Mouse (Mus musculus) gonadal fat pad, adult 2 months (tissue): ENCODE results near the gene Arhgef2. TPM values are rescaled to one million over a fixed set of nuclear protein-coding genes. Genes with fewer than 3 reads are reported as not detected.
"Not testable (repeated sequence)": the region's sequence is repeated elsewhere in the genome, so short reads cannot be mapped to it uniquely, and the experiment has no call there.

Experiments used
- DNase-seq: peaks from one replicate; pipeline ENCODE4 v3.0.0-alpha.2; 2012; ENCODE audit warnings: low read depth
- polyA plus RNA-seq: library from polyadenylated mRNA; depleted of rRNA; stranded (reverse); fragments of >200 nt; gene quantifications from 2 replicates; pipeline ENCODE4 v1.2.3, GENCODE M21; 2012

Gene Arhgef2
- polyA plus RNA-seq, 1 experiment: 49.5 TPM

DNA sequence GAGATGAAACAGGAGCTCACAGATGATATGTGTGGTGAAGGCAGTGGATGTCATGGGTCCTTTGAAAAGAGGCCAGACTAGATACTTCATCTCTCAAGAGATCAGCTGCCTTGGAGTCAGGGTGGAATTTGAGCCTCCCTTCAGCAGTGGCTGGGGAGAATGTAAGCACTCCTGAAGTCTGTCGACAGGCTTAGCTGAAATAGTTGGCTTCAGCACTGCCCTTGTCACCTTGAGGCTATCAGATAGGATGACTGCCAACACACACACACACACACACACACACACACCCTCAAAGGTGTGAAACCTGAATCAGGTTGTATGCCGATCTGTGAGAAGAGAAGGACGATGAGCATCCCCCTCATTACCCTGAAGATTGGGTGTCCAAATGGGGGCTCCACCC, 14.7 kb upstream of the Arhgef2 start:
- no peak for DNase-seq

DNA sequence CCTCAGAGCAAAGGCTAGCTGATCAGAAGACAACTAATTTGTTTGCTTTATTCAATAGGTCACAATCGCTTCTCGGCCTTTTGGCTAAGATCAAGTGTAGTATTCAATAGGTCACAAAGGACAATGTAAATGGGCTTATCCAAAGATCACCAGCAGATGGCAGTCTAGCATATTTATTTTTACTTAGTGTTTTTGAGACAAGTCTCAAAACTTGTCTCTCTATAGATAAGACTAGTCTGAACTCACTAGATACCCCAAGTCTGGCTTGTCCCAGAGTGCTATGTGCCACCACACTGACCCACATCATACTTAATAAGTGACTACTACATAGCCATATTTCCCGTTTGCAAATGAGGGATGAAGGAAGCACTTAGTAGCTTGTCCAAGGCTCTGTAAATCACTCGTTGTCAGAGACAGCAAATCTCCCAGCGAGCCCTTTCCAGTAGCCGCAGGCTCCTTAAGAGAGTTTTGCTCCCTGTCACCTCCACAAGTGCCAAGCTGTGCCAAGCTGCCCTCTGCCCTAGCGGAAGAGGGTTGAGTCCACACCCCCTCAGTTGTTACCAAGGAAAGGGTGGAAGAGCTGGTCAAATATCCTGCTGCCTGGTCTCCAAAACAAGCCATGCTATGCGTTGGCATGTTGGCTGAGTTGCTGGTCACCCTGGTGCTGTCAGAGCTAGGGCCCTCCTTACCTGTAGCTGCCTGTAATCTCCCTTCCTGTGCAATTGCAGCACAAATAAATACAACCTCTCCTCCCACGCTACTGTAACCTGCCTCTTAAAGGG, 13.6 kb upstream of the Arhgef2 start:
- peak; percentile 83 for DNase-seq

DNA sequence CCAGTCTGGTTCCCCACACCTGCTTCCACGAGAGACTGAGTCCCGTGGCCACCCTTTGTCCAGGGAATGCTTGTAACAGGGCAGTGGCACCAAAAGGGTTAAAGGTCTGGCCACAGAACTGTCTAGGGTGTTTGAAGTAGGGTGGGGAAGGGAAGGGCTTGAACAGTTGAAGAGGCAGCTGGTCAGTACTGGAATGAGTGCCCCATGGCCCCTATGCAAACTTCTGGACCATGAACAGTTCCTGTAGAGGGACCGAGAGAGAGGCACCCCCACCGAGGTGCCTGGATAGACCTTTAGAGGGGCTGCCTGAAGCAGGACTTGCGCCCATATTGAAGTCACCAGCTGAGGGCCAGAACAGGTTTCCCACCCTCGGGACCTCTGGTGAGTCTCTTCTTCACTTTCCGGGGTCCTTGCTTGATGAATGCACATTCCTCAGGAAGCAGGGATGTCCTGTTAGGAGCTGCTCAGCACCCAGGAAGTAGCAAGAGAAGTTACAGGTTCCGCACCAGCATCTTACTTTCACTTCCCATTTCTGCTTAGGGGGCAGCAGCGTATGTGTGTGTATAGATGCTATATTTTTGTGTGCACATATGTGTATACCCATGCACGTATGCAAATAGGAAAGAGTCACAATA, 12.7 kb upstream of the Arhgef2 start:
- no peak for DNase-seq

DNA sequence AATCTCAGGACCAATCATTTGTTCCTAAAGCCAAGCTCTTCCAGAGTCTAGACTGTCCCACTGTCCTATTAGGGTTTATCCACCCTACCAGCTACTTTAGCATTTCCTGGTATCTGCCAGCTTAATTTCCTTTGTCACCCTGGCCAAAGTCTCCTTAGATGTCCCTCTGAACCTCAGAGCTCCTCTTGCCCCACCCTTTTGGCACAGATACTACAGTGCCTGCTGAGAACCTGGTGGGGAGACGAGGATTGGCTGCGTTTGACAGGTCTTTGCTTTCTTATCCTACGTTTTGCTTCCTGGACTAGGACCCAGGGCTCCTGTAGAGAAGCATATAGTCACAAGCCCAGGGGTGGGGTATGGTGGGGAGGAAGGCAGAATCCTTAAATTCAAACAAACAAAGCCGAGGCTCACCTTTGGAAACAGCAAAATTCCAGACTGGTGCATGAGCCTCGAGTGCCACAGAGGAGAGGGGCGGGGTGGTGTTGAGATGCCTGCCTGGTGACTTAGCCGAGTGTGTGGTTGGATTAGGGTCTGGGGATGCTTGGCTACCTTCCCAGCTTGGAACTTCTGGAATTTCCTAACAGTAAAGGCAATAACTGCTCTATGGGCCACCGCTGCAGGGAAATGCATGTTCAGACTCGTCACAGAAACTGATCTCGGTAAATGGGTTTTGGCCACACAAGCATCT, 11.7 kb upstream of the Arhgef2 start:
- peak; percentile 73 for DNase-seq

DNA sequence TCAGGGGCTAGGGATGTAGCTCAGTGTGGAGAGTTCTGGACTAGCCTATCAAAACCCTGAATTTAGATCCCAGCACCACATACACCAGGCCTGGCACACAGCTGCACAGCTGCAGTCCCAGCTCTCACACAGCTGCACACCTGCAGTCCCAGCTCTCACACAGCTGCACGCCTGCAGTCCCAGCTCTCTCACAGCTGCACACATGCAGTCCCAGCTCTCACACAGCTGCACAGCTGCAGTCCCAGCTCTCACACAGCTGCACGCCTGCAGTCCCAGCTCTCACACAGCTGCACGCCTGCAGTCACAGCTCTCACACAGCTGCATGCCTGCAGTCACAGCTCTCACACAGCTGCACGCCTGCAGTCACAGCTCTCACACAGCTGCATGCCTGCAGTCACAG, 9.2 kb upstream of the Arhgef2 start:
- DNase-seq: not testable (repeated sequence)

DNA sequence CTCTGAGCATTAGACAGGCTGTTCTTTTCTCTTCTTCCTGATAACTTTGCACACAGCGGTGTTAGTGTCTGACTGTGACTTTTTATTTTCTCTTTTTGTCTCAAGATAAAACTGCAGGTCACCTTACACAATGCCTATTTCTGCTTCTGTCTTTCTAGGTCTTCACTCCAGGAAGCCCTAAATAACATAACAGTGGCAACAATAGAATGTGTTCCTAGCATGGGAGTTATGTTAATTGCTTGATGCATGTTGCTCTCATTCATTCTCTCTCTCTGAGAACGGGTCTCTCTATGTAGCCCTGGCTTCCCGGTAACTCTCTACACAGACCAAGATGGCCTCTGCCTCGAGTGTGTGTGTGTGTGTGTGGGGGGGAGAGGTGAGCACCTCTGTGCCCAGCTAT, 3.3 kb upstream of the Arhgef2 start:
- no peak for DNase-seq

DNA sequence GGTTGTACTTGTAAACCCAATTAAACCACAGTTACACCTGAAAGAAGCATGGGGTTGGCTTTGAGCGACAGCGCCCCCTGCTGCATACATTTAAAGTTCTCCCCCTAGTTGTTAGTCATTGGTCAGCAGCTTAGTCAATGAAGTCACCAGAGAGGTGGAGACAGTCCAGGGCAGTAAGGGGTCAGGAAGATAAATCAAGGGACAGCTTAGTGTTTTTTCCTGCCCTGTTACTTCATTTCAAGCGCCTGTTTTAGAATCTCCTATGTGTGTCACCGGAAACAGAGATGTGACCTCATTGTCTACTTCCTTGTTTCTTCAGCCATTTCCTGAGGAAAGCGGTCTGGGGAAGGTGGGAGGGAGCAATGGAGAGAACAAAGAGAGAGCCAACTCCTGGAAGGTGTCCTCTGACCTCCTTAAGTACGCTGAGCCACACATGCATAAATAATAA, 2.0 kb upstream of the Arhgef2 start:
- DNase-seq: no peak

DNA sequence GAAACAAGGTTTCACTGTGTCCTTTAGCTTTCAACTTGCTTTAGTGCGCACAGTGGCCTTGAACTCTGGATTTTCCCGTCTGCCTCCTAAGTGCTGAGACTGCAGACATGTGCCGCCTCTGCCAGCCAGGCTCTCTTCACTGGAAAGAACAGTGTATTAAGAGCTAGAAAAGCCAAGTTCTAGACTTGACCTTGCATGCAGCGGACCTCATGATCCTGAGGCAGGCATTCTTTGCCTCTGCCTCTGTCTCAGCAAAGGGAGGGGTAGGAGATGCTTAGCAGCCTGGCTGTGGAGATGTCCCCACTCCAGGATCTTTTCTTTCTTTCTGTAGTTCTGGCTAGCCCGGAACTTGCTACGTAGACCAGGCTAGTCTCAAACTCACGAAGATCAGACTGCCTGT, 903 bp upstream of the Arhgef2 start:
- DNase-seq: no peak

DNA sequence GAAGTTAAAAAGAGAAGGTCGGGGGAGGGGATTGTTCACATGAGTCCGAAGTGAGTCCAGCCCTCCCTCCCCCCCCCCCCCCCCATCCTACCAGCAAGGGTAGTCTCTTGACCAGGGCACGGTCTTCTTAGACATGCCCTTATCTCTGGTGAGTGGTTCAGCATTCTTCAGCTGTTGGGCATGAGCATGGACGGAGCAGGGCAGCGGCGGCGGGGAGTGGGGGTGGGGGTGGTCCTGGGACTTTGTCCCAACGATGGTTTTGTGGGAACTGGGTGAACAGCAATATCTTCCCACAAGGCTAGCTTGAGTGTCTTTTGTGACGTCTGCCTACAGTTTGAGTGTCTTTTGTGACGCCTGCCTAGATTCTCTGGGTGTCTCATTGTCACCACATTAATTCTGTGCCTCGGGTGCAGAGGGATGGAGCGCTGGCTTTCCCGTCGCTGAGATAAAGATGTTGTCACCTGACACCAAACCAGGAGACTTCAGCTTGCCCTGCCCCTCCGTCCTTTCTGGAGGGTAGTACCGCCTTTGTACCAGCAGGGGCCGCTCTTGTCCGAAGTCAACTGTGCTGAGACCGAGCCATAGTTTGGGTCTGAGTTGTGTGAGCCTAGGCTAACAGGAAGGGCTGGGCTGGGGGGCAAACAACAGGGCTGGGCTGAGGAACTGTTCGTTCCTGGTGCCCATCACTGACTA, 1.4 kb downstream of the Arhgef2 start:
- no peak for DNase-seq

DNA sequence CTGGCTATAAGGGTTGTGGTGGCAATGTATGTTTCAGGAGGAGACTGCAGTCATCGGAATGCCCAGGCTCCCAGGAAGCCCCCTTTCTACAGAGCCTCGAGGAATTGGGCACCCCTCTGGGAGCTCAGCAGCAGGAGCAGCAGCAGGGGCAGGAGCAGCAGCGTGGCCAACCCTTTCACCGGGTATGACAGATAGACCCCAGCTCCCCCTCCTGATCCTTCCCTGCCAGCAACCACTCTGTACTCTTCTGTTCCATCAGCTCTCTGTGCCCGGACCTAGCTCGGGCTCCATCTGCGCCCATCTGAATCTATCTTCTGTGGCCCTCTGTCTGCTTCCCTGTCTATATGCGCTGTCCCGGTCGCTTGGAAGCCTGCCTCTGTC, 2.0 kb downstream of the Arhgef2 start:
- DNase-seq: no peak

DNA sequence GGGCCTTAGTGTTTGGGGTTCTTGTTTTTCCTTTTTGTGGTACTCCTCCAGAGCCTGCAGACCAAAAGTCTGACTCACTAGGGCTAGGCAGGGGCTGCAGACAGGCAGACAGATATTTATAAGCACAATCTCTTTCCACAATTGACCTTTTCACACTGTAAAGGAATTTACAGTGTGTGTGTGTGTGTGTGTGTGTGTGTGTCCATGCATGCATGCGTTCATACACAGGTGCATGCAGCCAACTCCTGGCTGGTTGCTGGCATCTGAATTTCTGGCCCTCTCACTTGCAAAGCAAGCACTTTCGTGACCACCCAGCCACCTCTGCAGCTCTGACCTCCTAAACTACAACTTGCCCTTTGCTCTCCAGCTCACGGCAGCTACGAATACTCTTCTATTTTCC, 3.3 kb downstream of the Arhgef2 start:
- DNase-seq: no peak

DNA sequence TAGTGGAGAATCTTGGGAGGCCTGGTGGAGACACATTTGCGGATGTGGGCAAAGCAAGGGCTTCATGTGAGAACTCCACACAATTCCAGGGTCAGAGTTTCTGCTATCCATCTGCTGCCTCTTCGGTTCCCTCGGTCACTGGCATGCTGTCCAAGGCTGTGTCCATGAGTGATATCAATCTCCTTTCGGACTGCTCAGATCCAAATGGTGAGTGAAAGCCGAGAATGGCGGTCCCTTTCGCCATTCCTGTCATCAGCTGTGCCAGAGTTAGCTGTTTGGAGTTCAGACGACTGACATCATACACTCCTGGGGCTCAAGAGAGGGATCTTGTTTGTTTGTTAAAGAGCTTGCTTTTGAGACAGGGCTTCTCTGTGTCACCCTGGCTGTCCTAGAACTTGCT, 8.7 kb downstream of the Arhgef2 start:
- DNase-seq: no peak

DNA sequence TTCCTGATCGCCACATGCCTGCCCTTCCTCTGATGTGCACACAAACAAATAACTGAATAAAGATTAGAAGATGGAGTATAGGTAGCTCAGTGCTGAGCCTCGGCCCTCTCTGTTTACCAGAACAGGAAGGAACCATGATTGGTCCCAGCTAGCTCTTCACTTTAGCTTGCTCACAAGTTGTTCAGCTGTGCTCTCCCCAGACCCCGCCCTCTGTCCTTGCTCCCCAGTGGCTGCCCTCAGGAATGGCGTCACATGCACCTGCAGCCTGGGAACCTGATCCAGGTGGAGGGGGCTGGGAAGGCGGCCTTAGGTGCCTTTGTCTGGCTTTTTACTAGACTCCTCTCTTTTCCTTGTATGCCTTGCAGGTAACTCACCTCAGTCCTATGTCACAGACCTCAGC, 9.4 kb downstream of the Arhgef2 start:
- no peak for DNase-seq

DNA sequence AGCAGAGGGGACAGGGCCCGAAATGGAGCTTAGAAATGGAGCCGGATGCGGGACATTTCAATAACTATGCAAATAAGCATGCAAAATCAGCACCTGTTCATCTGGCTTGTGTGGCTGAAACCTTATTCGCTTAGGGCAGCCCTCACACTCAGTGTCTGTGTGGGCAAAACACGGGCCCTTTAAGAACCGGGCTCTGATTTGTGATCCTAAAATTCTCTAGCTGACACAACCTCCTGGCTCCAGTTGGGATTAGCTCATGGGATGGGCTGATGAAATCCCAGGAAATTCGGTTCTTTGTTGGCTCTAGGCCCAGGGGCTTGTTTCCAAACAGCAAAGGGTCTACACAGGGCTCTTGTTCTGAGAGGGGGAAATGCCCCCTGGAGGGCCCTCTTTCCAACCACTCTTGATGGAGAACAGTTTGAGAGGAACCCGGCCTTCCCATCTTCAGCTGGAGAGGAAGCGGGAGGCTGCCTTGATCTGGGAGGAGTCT, 10.2 kb downstream of the Arhgef2 start:
- DNase-seq: no peak

DNA sequence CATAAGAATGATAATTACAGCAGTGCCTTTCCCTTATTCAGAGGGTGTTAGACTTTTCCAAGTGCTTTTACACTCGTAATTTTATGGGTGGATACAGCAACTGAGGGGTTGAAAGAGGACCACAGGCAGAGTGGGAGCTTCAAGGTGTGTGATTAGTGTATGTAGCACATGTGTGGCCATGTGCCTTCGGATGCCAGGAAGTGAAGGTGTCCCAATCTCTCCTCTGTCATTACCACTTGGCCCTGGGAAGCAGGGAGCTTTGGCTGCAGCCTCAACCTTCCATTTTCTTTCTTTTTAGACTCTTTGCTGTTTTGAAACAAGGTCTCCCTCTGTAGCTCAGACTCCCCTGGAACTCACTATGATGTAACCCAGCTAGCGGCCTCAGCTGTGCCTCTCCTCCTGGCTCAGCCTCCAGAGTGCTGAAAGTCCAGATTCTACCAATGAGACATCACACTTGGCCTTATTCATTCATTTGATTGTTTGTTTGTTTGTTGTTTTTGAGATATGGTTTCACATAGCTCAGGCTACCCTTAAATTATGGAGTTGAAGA, 11.3 kb downstream of the Arhgef2 start:
- no peak for DNase-seq

DNA sequence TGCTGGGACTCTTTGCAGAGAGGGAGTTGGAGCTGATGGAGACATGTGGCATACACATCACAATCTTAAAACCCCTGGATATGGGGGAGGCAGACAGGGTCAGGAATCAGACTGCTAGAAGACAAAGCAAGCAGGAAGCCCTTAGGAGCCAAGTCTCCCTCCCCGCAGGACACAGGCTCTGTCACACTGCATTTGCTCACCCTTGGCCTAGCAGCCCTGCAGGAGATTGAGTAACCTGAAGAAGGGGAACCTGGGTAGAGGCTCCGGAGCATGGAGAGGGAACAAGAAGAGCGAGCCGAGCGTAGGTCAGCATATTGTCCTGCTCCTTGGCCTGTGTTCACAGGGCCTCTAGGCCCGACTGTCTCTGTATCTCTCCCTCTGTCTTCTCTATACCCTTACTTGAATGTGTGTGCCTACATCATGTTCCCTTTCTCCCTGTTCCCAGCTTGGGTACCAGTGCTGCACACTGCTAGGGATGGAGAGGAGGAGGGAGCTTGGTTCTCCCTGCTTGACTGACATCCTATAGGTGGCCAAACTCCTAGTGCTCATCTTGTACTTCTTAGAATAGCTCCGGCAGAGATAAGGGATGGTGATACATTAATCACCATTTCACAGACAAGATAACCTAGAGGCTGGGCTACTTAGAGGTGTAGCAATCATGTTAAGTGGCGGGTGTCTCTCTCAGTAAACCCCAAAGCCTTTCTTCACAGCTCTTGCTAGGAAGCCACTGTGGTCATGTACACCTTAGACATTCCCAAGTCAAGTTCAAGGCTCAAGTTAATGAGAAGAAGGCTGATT, 12.5 kb downstream of the Arhgef2 start:
- no peak for DNase-seq

DNA sequence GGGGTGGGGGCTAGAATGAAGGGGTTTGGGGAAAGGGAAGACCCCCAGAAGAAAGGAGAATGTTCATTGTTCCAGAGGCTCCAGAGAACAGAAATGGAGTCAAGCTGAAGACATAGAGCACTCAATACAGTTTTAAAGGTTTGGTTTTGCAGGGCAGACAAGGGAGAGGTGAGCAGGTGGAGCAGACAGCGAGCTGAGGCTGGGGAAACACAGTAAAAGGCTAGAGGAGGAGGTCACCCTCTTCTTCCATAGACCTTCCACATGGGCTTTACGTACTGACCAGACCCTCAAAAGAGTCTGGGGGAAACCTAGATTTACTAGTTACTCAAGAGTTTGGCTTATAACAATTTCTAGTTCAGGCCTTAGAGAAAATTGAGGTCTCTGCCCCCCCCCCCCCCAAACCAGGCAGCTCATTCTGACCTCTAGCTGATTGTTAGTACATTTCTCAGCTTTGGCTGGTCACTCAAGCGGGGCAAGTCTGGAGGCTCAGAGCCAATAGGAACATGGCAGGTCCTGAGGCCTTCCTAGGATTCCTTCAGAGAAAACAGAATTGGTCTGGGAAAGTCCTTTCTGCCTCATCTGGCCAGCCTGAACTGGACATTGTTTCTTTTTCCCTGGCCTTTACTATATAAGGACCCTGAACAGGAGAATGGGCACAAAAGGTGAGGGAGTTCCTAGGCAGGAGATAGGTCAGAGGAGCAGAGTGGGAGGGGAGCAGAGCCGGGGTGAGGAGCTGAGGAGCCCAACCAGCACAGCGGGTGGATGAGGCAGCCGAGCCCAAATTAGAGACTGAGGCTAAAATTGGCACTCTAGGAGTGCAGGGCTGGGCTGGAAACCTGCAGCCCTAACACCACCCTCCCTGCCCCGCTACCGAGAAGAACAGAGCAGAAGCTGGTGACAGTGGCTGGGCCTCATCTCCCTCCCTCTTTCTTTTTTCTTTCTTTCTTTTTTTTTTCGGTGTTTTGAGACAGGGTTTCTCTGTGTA, 13.6 kb downstream of the Arhgef2 start:
- no peak for DNase-seq

DNA sequence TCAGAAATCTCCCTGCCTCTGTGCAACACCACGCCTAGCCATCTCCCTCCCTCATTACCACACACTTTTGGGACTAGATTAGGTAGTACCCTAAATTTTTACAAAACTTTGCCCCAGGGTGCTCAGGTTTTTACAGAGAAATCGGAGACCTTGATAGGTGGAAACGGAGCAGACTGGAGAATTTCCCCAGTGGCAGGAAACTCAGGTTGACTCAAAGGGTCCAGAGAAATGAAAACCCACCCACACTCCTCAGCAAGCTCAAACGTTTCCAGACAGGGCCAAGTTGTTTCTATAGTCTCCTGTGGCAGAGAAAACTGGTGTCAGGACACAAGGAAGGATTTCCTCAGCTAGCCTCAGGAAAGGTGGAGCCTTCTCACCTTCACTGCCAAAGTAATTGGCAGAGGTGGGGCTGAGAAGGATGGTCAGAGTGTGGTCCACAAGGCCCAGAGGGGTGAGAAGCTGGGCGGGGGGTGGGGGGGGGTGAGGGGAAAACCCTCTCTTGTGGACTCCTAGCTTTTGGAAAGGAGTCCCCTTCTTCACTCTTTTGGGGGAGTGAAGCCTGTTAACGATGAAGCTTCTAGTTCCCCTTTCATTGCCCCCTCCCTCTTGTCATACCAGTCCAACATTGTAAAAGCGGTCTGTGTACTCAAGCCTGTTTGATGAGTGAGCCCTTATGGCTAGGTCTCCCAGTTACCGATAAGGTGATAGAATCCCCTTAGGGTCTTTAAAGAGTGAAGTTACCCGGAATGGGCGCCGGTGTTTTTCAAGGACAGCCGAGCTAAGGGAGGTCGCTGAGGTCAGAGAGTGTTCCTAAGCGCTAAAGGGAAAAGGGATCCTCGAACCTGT, 14.6 kb downstream of the Arhgef2 start:
- no peak for DNase-seq

DNA sequence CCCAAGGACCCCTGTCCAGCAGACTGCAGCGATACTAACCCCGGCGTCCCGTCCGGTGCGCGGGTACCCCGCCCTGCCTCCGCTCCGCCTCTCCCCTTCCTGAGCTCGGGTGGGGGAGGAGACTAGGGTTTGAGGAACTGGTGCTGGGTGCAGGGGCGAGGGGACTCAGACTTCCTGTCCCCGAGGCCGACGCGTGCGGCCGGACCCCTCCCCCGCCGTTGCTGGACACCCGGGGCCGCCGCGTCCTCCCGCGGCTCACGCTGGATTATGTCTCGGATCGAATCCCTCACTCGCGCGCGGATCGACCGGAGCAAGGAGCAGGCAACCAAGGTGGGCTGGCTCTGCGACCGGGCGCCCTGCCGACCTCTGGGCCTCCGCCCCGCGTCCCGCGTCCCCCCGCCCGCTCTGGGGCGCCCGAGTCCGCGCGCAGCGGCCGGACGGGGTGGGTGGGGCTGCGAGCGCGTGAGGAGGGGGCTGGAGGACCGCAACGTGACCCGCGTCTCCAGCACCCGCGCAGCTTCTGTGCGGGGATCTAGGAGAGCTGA, 15.3 kb downstream of the Arhgef2 start:
- DNase-seq: no peak
